Mouse (Mus musculus): ENCODE data around the gene Rpl29.

The Rpl29 gene

DNA sequence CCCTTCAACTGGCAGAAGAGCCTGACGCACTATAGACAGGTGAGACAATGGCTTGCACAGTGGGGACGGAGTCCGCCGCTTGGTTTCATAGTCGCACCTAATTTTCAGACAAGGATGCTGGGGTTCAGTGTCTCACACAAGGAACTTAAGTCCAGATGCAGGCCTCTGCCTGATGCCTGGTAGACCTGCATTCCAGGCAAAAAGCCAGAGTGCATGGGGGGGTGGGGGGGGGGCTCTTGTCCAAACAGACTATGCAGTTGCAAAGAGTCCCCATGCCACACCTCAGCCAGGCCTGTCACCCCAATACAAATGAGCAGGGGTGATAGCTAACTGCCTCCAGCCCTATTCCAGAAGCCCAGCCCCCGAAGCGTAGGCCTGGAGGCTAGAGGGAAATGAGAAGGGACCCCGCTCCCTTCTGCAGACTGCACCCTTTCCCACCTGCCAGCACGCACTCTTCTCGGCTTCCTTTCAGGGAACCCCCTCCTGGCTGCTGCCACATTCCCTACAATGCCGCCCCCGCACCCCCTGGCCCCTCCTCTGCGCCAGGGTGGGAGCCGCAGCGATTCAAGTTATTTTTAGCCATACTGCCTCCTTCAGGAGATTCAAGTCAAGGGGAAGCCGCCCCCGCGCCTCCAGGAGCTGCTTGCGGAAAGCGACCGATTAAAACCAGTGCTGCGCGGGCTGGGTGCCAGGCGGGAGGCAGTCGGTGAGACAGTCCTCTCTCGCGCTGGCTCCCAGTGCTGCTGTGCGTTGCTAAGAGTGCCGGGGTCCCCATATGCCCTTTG, 11.2 kb upstream of the Rpl29 start:
- DNase-seq (ENCODE audit: low spot score in 2 of 2) = peak; percentile 92 to 96

- DNase-seq (ENCODE audit: low spot score in 2 of 2) = no peak
These were observed 8.6 kb upstream of the Rpl29 start for GRCm38 (mm10) chr9:106420608-106421007.

DNA sequence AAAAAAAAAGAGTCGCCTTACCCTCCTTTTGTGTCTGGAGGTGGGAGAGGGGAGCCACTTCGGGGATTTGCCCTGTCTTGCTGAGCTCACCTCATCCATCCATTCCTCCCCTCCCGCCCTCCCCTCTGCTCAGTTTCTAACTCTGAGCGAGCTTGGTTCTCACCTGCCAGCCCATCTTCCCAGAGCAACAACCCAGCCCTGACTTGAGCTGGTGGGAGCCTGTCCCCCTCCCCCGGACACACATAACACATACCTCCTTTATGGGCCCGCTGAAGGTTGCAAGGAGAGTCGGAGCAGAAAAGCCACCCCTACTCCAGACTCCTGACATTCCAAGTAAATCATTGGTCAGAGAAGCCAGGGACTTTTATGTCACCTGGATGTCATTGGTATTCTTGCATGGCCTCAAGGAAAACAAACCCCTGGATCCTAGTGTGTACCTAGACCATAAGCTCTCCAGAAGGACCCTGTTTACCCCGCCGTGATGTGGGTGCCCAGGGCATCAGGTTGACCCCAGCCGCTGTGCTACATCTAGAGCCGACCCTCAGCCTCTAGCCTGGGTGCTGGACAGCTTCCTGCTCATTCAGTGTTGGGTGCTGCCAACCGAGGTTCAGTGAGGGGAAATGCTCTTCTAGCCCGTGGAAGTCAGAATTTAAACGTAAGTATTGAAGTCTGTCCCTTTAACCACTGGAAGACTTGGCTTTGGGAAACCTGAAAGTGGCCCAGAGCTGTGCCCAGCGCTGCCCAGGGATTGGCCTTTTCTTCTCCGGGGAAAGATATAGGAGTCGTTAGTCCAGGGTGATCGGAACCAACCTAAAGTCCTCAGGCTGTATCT, 8.0 kb upstream of the Rpl29 start:
- no peak for DNase-seq (ENCODE audit: low spot score in 2 of 2)

DNA sequence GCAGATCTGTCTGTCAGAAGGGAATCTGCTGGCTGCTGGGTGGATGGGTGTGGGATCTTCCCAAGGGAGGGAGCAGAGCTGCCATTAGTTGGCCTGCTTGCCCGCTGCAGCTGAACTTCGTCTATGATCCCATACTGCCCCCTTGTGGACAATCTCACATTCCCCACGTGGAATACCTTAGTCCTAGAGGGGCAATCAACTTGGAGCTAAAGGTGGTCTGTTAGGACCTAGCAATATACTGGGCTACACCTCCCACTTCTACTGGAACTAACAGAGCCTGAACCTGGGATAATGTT, 7.4 kb upstream of the Rpl29 start:
- peak; percentile 75 to 85 for DNase-seq (ENCODE audit: low spot score in 2 of 2)

- no peak for DNase-seq (ENCODE audit: low spot score in 2 of 2)
These were observed 484 bp upstream of the Rpl29 start for GRCm38 (mm10) chr9:106428719-106429220.

DNA sequence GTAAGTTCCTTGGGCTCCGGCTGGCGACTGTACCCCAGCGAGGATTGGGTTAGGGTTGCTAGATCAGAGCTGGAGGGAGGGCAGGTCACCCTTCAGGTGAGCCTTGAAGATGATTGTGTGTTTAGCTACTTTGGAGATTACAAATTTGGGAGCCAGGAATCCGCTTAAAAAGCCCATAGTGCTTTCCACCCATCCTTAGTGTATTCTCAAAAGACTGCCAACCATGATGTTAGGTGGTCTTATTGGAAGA, 686 bp downstream of the Rpl29 start:
- no peak for DNase-seq (ENCODE audit: low spot score in 2 of 2)

GRCm38 (mm10) chr9:106433389-106433788, 4.1 kb downstream of the Rpl29 start:
- no peak for DNase-seq (ENCODE audit: low spot score in 2 of 2)

GRCm38 (mm10) chr9:106436566-106436965, 7.3 kb downstream of the Rpl29 start:
- no peak for DNase-seq (ENCODE audit: low spot score in 2 of 2)

DNA sequence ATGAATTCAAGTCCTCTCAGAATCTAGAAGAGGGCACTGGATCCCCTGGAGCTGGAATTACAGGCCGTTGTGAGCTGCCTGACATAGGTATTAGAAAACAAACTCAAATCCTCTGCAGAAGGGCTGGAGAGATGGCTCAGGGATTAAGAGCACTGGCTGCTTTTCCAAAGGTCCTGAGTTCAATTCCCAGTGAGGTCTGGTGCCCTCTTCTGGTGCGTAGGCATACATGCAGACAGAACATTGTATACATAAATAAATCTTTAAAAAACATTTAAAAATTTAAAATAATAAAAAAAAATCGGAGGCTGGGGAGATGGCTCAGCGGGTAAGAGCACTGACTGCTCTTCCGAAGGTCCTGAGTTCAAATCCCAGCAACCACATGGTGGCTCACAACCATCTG, 13.4 kb downstream of the Rpl29 start:
- no peak for DNase-seq (ENCODE audit: low spot score in 2 of 2)

DNA sequence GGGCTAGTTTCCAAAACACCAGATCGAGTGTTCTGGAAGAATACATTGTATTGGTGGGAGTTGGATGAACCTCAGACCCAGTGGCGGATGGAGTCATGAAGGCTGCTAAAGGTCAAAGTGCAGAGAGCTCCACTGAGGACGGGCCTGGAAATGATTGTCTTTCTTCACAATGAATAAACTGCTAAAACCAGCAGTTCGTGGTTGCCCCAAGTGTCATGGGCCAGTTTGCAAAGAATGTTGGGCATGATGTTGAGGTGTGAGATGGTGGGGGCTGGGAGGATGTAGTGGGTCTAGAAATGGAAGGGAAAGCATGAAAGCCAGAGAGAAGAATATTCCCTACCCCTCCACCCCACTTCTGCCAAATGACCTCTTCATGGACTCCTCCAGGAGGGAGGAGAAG, 15.6 kb downstream of the Rpl29 start:
- no peak for DNase-seq (ENCODE audit: low spot score in 2 of 2)

DNA sequence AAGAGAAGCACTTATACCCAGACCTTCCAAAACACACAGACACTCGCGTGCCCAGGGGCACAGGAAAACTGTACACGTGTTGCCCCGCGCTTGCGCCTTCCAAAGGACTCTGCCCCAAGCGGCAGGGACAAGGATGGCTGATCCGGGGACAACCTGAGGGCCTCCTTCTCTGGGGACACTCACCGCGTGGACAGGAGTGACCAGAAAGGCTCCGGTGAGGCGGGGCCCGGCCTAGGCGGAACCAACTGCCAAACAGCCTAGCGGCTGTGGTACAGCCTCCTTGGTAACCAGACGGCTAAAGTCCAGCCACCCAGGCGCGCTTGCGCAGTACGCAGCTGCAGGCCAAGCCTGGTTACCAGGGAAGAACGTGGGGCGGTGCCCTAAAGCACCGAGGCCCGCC, 18.1 kb downstream of the Rpl29 start, which contains the start of the genes Abhd14b and Abhd14a:
Gene Abhd14b, plus strand, starts transcription at position 112 of the 400 bp plus-strand sequence.
Gene Abhd14a, minus strand, starts transcription at position 331 of the 400 bp plus-strand sequence.
- peak; percentile 81 to 84 for DNase-seq (ENCODE audit: low spot score in 2 of 2)

DNA sequence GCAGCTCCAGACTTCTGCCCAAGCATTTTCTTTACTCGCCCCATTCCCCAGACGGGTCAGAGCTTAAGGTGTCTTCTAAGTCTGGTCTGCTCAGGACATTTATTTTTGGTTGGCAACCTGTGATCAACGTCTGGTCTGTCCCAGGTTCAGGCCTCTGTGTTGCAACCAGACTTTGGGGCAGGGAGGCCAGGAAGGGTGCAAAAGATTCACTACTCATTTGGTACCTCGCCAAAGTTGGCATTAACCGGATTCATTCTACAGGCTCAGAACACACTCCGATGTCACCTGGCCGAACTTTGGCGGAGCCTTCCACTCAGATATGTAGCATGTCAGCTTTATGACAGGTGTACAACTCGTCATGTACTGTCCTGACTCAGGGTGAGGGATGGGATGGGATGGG, 18.7 kb downstream of the Rpl29 start:
- no peak for DNase-seq (ENCODE audit: low spot score in 2 of 2)

DNA sequence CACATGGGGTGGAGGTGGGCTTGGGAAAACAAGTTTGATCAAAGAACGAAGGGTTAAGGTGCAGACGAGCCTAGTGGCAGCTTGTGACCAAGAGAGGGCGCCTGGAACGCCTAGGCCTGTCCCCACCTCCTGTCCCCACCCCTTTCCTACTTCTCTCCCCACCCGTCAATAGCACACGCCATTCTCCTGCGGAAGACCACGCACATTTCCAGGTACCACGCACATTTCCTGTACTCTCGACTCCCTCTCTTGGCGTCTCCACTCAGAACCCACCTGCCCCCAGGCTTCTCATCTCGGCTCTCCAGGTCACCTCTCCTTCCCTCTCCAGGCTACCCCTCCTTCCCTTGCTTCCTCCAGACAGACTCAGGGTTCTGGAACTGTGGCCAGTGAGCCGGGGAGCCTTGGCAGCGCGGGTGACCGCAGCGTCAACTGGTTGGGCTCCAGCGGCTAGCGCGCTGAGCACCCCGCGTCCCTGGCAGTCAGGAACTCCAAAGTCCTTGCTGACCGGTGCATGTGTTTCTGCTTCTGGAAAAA, 19.3 kb downstream of the Rpl29 start:
- DNase-seq (ENCODE audit: low spot score in 2 of 2) = no peak

DNA sequence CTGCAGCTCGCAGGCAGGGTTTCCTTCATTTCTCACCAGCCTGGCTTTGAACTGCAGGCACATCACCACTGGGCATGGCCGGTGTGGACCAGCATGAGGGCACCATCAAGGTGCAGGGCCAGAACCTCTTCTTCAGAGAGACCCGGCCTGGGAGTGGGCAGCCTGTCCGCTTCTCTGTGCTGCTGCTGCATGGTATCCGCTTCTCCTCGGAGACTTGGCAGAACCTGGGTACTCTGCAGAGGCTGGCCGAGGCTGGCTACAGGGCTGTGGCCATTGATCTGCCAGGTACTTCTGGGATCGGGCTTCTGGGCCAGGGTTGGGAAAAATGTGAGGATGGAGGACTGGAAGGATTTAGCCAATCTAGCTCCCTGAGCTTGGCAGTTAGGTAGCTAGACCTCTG, 20.7 kb downstream of the Rpl29 start:
- no peak for DNase-seq (ENCODE audit: low spot score in 2 of 2)

DNA sequence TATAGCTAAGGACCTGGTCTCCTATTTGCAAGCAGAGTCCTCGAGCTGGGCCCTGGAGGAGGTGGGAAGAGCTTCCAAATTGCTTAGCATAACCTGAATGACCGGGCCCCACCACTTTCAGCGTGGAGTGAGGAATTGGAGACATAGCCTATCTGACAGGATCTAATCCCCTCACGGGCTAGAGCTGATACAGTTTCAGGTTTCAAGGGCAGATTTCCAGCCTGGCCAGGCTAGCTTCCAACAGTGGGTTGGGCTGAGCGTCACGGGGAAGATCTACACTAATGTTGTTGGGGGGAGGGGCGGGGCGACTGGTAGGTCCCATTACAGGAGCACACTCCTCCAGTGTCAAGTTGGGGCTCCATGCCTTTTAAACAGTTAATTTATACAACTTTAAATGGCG, 21.4 kb downstream of the Rpl29 start:
- no peak for DNase-seq (ENCODE audit: low spot score in 2 of 2)

DNA sequence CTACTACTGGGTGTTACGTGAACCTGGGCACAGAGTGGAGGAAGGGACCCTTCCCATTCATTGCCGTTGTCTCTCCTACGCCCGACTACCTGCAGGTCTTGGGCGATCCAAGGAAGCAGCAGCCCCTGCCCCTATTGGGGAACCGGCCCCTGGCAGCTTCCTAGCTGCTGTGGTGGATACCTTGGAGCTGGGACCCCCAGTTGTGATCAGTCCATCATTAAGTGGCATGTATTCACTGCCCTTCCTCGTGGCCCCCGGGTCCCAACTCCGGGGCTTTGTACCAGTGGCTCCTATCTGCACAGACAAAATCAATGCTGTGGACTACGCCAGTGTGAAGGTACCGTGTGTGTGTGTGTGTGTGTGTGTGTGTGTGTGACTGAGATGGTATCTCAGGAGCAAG, 22.0 kb downstream of the Rpl29 start:
- DNase-seq (ENCODE audit: low spot score in 2 of 2) = no peak

DNA sequence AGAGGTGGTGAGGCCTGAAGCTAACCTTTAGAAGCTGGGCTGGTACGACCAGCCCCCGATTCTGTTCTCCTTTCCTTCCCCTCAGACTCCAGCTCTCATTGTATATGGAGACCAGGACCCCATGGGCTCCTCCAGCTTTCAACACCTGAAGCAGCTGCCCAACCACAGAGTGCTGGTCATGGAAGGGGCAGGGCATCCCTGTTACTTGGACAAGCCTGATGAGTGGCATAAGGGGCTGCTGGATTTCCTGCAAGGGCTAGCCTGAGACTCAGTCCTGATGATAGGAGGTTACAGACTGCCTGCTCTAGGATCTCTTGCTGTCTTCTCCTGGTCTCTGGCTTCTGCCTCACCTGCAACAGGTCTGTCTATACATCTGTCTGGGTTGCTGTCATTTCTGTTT, 22.6 kb downstream of the Rpl29 start:
- no peak for DNase-seq (ENCODE audit: low spot score in 2 of 2)

DNA sequence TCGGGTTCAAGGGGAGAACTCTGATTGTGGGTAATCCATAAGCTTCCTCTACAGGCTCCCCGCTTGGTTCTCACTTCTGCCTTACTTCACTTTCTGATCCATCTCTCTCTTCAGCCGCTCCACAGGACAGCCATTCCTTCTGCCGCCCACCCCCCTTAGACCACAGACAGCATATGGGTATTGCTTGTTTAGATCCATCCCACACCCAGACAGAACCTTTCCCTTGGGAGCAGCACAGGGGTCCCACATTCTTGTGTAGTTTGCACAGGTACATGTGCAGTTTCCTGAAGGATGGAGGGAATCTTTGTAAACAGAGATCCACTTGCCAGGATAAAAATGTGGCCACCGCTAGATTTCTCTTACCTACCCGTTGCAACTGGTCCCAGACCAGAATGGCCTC, 23.1 kb downstream of the Rpl29 start:
- no peak for DNase-seq (ENCODE audit: low spot score in 2 of 2)

- no peak for DNase-seq (ENCODE audit: low spot score in 2 of 2)
These were observed 23.6 kb downstream of the Rpl29 start for GRCm38 (mm10) chr9:106452821-106453220.

DNA sequence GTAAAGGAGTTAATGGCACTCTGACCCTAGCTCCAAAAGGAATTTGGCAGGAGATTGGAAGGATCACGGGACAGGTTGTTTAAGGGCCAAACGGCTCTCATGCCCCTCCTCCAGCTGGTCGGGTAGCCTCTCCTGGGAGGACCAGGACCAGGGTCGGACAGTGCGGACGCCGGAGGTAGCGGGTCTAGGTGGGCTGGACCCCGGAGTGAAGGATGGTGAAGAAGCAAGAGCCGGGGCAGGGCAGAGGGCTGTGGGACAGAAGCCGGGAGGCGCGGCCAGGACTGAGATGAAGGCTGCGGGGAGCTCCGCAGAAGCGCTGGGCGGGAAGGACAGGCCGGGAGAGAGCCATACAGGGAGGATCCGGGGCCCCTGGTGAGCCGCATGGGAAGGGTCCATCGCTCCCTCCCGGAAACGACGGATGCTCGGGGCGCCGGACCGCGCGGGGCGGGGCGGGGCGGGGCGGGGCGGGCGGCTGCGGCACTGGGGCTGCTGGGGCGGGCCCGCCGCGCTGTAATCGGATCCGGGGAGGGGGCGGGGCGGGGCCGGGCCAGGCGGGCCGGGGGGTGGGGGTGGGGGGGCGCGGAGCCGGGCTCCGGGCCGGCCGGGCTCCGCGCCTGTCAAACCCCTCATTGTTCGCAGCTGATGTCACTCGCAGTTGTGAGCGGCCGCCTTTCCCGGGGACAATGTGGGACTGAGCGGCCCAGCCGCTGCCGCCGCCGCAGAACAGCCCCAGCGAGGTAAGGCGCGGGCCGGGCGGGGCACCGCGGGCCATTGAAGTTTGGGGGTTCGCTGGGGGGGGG, 24.2 kb downstream of the Rpl29 start, which contains the start of gene Pcbp4:
Gene Pcbp4, plus strand, starts transcription at position 21 of the 800 bp plus-strand sequence.
- DNase-seq (ENCODE audit: low spot score in 2 of 2) = peak in 1 of 2 experiments; percentile 66

DNA sequence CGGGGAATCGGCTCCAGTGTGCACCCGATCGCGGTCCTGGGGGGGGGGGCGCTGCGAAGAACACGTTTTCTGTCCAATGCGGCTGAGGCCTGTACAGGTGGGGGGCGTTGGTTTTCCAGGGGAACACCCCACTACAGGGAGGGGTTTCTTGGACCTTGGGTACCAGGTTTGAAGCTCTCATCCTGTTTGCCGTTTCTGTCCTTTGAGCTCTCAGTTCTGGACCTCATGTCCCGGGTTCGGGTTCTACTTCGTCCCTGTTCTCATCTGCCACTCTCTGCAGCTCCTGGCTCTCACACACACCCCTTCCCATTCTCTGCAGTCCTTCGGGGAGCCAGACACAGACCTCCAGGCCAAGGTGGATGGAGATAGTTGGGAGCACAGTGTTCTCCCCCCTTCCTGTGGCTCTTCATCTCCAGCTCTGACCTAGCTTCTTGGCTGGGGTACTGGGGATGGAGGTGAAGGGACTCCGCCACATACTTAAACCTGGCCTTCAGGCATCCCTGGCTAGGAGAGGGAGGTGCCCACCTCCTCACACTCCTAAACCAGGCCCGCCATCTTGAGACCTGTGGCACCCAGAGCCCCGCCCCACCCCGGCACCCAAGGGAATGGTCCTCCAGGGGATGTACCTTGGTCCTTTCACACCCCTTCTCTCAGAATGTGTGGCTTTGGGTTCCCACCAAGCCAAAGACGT, 25.0 kb downstream of the Rpl29 start:
- DNase-seq (ENCODE audit: low spot score in 2 of 2) = no peak
